Mouse (Mus musculus): ENCODE results near the gene Amot. TPM values are rescaled to one million over a fixed set of nuclear protein-coding genes. Genes with fewer than 3 reads are reported as not detected.

Gene Amot
- polyA plus RNA-seq, 1 experiment, result 5.5 TPM

GRCm38 (mm10) chrX:145401926-145402325, 103.1 kb downstream of the Amot start:
- WGBS, result 73% methylated on average over 3 of the region's 3 CpGs
- no peak for DNase-seq (ENCODE audit: low read depth, low spot score)

- DNase-seq (ENCODE audit: low read depth, low spot score), result no peak
- 14% methylated on average over 1 of the region's 1 CpGs for WGBS
These were observed 105.7 kb downstream of the Amot start for GRCm38 (mm10) chrX:145399236-145399635.

Other genes with a start within 250 kb of the Amot start
- 0.51 TPM in 1 of 2 replicates, not detected in the other for gene Lhfpl1, start 156.1 kb downstream of the Amot start, polyA plus RNA-seq (2012; rRNA removed)